Mouse (Mus musculus): ENCODE measurements around the gene Abca3. TPM values are rescaled to one million over a fixed set of nuclear protein-coding genes. Genes with fewer than 3 reads are reported as not detected.
"Not testable (repeated sequence)": the region's sequence is repeated elsewhere in the genome, so short reads cannot be mapped to it uniquely, and the experiment has no call there.

The Abca3 gene
- total RNA-seq, 2 experiments from 2014 or later = 66.5 to 69.8 TPM

GRCm38 (mm10) chr17:24437016-24437415 is 85.3 kb downstream of the Abca3 start:
- peak in 1 of 2 experiments; percentile 29 for DNase-seq (ENCODE audit: low spot score in 2 of 2)

GRCm38 (mm10) chr17:24440377-24440776 is 88.6 kb downstream of the Abca3 start:
- DNase-seq (ENCODE audit: low spot score in 2 of 2) = no peak

- DNase-seq (ENCODE audit: low spot score in 2 of 2) = no peak
These were observed 89.4 kb downstream of the Abca3 start for GRCm38 (mm10) chr17:24441148-24441547.

GRCm38 (mm10) chr17:24442107-24442506 is 90.4 kb downstream of the Abca3 start:
- no peak for DNase-seq (ENCODE audit: low spot score in 2 of 2)

- no peak for DNase-seq (ENCODE audit: low spot score in 2 of 2)
These were observed 90.9 kb downstream of the Abca3 start, which contains the start of gene Dnase1l2 for GRCm38 (mm10) chr17:24442632-24443155. Gene Dnase1l2, minus strand, starts transcription at chr17:24443105.

DNA sequence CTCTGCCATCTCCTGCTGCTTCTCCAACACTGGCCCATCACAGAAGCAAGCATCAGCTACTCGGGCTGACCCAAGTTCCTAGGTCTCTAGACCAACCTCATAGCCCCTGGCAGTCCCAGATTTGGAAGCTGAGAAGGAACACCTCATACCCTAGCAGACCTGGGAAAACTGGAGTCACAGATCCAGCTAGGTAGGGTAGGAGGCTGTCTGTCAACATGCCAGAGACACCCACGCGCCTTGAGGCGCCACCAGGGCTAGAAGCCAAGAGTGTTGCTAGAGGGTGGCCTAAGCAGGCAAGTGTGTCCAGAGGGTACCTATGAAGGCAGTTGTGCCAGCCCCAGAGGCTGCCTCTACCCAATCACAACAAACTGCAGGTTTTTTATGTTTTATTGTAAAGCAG is 91.7 kb downstream of the Abca3 start:
- peak; percentile 59 for DNase-seq (ENCODE audit: low spot score in 2 of 2)

DNA sequence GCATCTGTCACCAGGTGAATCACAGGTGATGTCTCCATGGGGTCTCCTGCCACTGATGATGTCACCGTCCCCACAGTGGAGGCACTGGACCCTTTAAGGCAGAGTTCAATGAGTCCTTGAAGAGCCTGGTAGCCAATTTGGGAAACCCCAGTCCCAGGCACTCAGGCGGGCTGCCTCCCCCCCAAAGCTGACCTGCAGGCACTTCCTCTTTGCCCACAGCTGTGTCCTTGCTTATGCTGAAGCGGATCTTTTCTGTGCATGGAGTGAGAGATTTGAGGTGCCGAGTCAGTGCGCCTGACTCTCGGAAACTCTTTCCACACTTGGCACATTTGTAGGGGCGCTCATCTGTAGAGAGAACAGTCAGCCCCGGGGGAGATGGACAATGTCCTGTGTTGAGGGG is 94.8 kb downstream of the Abca3 start:
- DNase-seq (ENCODE audit: low spot score in 2 of 2) = no peak

DNA sequence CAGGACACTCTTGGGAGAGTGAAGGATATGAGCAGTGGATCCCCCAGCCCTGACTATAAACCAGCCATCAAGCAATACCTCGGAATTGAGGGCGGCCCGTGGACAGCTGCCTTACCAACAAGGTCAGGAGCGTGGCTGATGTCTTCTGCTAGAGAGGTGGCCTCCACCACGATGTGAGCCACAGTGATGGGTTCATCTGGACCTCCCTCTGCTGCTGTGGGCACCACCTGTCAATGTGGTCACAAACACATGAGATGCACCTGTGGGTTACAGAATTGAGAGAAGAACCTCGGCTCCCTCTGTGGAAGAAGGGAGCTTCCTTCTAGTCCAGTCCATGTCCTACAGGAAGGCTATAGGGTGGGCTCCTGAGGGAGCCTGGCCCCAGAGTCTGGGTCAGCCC is 97.8 kb downstream of the Abca3 start:
- DNase-seq (ENCODE audit: low spot score in 2 of 2) = no peak

- no peak for DNase-seq (ENCODE audit: low spot score in 2 of 2)
These were observed 99.5 kb downstream of the Abca3 start for GRCm38 (mm10) chr17:24451220-24451619.

DNA sequence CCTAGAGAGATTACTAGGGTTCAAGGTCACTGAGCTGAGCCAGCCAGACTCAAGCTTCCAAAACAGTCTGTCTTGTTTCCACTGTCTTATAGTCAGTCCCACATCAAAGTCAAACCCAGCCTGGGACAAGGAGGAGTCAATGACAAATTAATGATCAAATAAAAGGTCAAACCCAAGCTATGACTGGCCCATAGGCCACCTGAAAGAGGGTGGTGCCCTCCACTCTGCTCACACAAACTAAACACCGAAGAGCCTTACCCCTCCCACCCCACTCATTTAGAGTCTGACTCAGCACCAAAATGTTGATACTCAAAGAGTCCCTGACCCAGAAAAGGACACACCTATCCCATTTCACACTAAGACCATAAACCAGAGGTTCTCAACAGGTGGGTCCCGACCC is 101.6 kb downstream of the Abca3 start:
- no peak for DNase-seq (ENCODE audit: low spot score in 2 of 2)

GRCm38 (mm10) chr17:24454218-24454755 is 102.5 kb downstream of the Abca3 start:
- DNase-seq (ENCODE audit: low spot score in 2 of 2) = no peak

- peak; percentile 98 to 99 for DNase-seq (ENCODE audit: low spot score in 2 of 2)
These were observed 103.2 kb downstream of the Abca3 start for GRCm38 (mm10) chr17:24454756-24455522.

- not testable (repeated sequence) for DNase-seq (ENCODE audit: low spot score in 2 of 2)
These were observed 103.9 kb downstream of the Abca3 start for GRCm38 (mm10) chr17:24455523-24456206.

Small RNA genes lying within 50 kb of the gene (microRNA-seq; reads per million reads assigned to microRNA genes)
- 0 reads per million in 2 experiments for gene Gm24427

Other genes starting within 250 kb of the Abca3 start
- 100 to 1,000 TPM; 114 to 120 TPM for gene Pdpk1, start 201.0 kb upstream of the Abca3 start, total RNA-seq (2021)
- 10 to 100 TPM; 27.3 to 38.0 TPM for gene Amdhd2, start 188.2 kb upstream of the Abca3 start, total RNA-seq (2021)
- gene Atp6v0c, start 182.2 kb upstream of the Abca3 start, total RNA-seq (2021) = 1,000 to 10,000 TPM; 1,209 to 1,218 TPM
- gene Tbc1d24, start 146.4 kb upstream of the Abca3 start, total RNA-seq (2021) = 10 to 100 TPM; 62.8 to 66.6 TPM
- gene Ntn3, start 142.4 kb upstream of the Abca3 start, total RNA-seq (2021) = 1 to 10 TPM; 8.1 to 8.5 TPM
- gene Tedc2, start 131.1 kb upstream of the Abca3 start, total RNA-seq (2021) = 10 to 100 TPM in 1 of 2 experiments, 1 to 10 TPM in 1; 9.0 to 10.4 TPM
- 1 to 10 TPM; 7.1 to 8.1 TPM for gene Ccnf, start 100.5 kb upstream of the Abca3 start, total RNA-seq (2021)
- gene Abca17, start 882 bp upstream of the Abca3 start, total RNA-seq (2021) = 1 to 10 TPM in 1 of 2 experiments, under 1 TPM in 1; 0.91 to 1.3 TPM
- gene Rnps1, start 62.6 kb downstream of the Abca3 start, total RNA-seq (2021) = 100 to 1,000 TPM; 129 to 133 TPM
- 10 to 100 TPM; 28.0 to 28.7 TPM for gene Eci1, start 74.7 kb downstream of the Abca3 start, total RNA-seq (2021)
- 10 to 100 TPM; 10.0 to 10.1 TPM for gene Dnase1l2, start 91.2 kb downstream of the Abca3 start, total RNA-seq (2021)
- 10 to 100 TPM; 32.5 to 34.3 TPM for gene E4f1, start 118.4 kb downstream of the Abca3 start, total RNA-seq (2021)
- gene Pgp, start 118.4 kb downstream of the Abca3 start, total RNA-seq (2021) = 10 to 100 TPM; 69.6 to 70.1 TPM
- 1 to 10 TPM; 2.0 to 2.1 TPM for gene Bricd5, start 121.9 kb downstream of the Abca3 start, total RNA-seq (2021)
- 10 to 100 TPM; 34.9 to 35.3 TPM for gene Mlst8, start 127.1 kb downstream of the Abca3 start, total RNA-seq (2021)
- gene Caskin1, start 136.7 kb downstream of the Abca3 start, total RNA-seq (2021) = 100 to 1,000 TPM; 123 to 129 TPM
- gene Traf7, start 176.0 kb downstream of the Abca3 start, total RNA-seq (2021) = 10 to 100 TPM; 64.2 to 83.9 TPM
- gene Rab26, start 182.3 kb downstream of the Abca3 start, total RNA-seq (2021) = 10 to 100 TPM; 45.8 to 50.0 TPM
- gene Pkd1, start 197.9 kb downstream of the Abca3 start, total RNA-seq (2021) = 10 to 100 TPM; 67.5 to 71.2 TPM